9 mouse cellular contexts compared by ENCODE assay signal in the genomic region with DNA sequence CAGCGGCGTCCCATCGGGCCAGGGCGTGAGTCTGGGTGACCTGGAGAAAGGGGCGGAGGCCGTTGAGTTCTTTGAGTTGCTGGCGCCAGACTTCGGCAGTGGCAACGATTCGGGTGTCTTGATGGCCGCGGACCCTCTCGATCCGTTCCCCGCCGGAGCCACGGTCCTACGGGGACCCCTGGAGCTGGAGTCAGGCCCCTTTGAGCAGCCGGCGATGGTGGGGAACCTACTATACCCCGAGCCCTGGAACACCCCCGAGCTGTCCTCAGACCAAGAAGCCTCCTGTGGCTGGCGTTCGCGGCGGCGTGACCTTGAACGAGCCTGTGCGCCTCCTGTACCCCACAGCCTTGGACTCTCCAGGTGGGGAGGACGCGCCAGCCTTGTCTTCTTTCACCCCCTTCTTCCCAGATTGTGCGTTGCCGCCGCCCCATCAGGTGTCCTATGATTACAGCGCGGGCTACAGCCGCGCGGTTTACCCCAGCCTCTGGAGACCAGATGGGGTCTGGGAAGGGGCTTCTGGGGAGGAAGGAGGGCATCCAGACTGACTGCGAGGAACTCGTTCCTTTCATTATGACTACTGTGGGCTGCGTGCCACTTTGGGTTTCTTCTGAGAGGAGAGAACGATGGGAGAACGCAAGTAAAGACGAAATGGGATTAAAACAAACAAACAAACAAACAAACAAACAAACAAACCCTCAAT. TPM values are rescaled to one million over a fixed set of nuclear protein-coding genes. Genes with fewer than 3 reads are reported as not detected.
A peak's percentile ranks its signal among the peaks of the same experiment; 100 is the strongest.
DNase-seq lines count a peak whose midpoint lies in the region; ATAC-seq and TF ChIP-seq lines count a peak whose summit lies in the region.
"Had no signal": no experiment of that assay in that cellular context is flagged by ENCODE, and none has a peak within 500 bp of the region (broad histone marks: within the 10 kb centered on the region; RNA-seq: fewer than 3 reads in every experiment).

No protein-coding gene starts in this region.

- H3K4me3 ChIP-seq in heart, adult 2 months, result peak overlapping the region; percentile 86
- peak overlapping the region; percentile 27; the same call in 1 of the 2 replicates for H3K4me3 ChIP-seq in G1E (ENCODE audit: low read depth, low read length)
- peak overlapping the region; percentile 62 for H3K4me3 ChIP-seq in embryonic facial prominence, embryonic 15.5 days (replicated peaks)
- H3K4me3 ChIP-seq in intestine, embryonic 14.5 days (ENCODE audit: low read depth, low read length), result peak overlapping the region; percentile 55
- H3K4me3 ChIP-seq in myocyte, result no peak overlapping the region

- ATAC-seq in G1E (ENCODE audit: extremely low read depth, insufficient number of reproducible peaks, low FRiP score, poor library complexity, severe bottlenecking), result no peak
- ATAC-seq in embryonic facial prominence, embryonic 15.5 days (ENCODE audit: insufficient number of reproducible peaks, low FRiP score, low TSS enrichment, low read depth), result no peak
- ATAC-seq in intestine, embryonic 14.5 days (replicated peaks; ENCODE audit: low FRiP score, low TSS enrichment, low read depth), result peak; percentile 47

- peak overlapping the region; percentile 85 for H3K9ac ChIP-seq in heart, adult 2 months (ENCODE audit: low read depth, low read length)
- H3K9ac ChIP-seq in embryonic facial prominence, embryonic 15.5 days, result peak overlapping the region; percentile 48
- peak overlapping the region; percentile 51 for H3K9ac ChIP-seq in intestine, embryonic 14.5 days (ENCODE audit: low read length)

- no peak for TF ChIP-seq EP300 in heart, adult 2 months (IDR thresholded peaks at IDR 0.05; ENCODE audit: insufficient read depth, low read depth, low read length)

- peak overlapping the region; percentile 81 for H3K27ac ChIP-seq in heart, adult 2 months
- H3K27ac ChIP-seq in embryonic facial prominence, embryonic 15.5 days (replicated peaks), result no peak overlapping the region
- H3K27ac ChIP-seq in intestine, embryonic 14.5 days (ENCODE audit: low read depth), result no peak overlapping the region

- peaks cover 16% of the 10 kb centered on the region for H3K9me3 ChIP-seq in G1E (replicated peaks)
- no peaks in the 10 kb centered on the region for H3K9me3 ChIP-seq in embryonic facial prominence, embryonic 15.5 days (replicated peaks)
- H3K9me3 ChIP-seq in intestine, embryonic 14.5 days (ENCODE audit: control insufficient read depth, low read length), result no peaks in the 10 kb centered on the region

- H3K36me3 ChIP-seq in heart, adult 2 months (ENCODE audit: control insufficient read depth, insufficient read depth, low read length), result no peaks in the 10 kb centered on the region; the same call in 1 of the 2 replicates
- H3K36me3 ChIP-seq in G1E (replicated peaks), result no peaks in the 10 kb centered on the region
- H3K36me3 ChIP-seq in embryonic facial prominence, embryonic 15.5 days, result no peaks in the 10 kb centered on the region
- H3K36me3 ChIP-seq in intestine, embryonic 14.5 days (ENCODE audit: control insufficient read depth, insufficient read depth, low read length), result no peaks in the 10 kb centered on the region
- H3K36me3 ChIP-seq in myocyte (ENCODE audit: control insufficient read depth, insufficient read depth), result no peaks in the 10 kb centered on the region

- peak in 1 of 2 experiments; percentile 55 for DNase-seq in heart, adult 2 months
- no peak for DNase-seq in heart, postnatal 25 days (ENCODE audit: low spot score)
- no peak for DNase-seq in G1E (ENCODE audit: low spot score)
- DNase-seq in intestine, embryonic 14.5 days (ENCODE audit: low spot score), result no peak
- no peak for DNase-seq in layer of hippocampus, postnatal 36 days
- no peak for DNase-seq in left cerebral cortex, postnatal 36 days (ENCODE audit: low spot score in 2 of 2)

- no peaks in the 10 kb centered on the region for H3K79me2 ChIP-seq in heart, adult 2 months (replicated peaks; ENCODE audit: control insufficient read depth, insufficient read depth, low read length)
- no peaks in the 10 kb centered on the region for H3K79me2 ChIP-seq in myocyte (ENCODE audit: control insufficient read depth, insufficient read depth)

- H3K4me1 ChIP-seq in heart, adult 2 months (ENCODE audit: control insufficient read depth, insufficient read depth, low read length), result peaks cover 2% of the 10 kb centered on the region
- no peaks in the 10 kb centered on the region for H3K4me1 ChIP-seq in G1E (ENCODE audit: insufficient read depth, low read depth, low read length)
- peaks cover 17% of the 10 kb centered on the region for H3K4me1 ChIP-seq in embryonic facial prominence, embryonic 15.5 days
- H3K4me1 ChIP-seq in intestine, embryonic 14.5 days (replicated peaks; ENCODE audit: control insufficient read depth, insufficient read depth, low read length), result no peaks in the 10 kb centered on the region

- intact Hi-C loops in heart, adult 2 months (cut with DNase I), result loop anchor here (1.0 to 5.0 kb wide), 2 partner anchors 12 to 74 kb away; no protein-coding TSS in a partner anchor
- intact Hi-C loops in heart, postnatal 25 days (cut with DNase I), result loop anchor here (5.0 kb wide), 1 partner anchor 209 kb away; a partner anchor contains a TSS
- intact Hi-C loops in left cerebral cortex, postnatal 36 days (cut with DNase I), result loop anchor here (1.0 kb wide), 1 partner anchor 74 kb away; no protein-coding TSS in a partner anchor

- WGBS in heart, adult 2 months, result 2% methylated on average over 45 of the region's 45 CpGs
- WGBS in embryonic facial prominence, embryonic 15.5 days, result under 1% methylated on average over 44 of the region's 45 CpGs
- WGBS in intestine, embryonic 14.5 days, result under 1% methylated on average over 45 of the region's 45 CpGs

- peak overlapping the region; percentile 84 for H3K4me2 ChIP-seq in embryonic facial prominence, embryonic 15.5 days (replicated peaks)
- H3K4me2 ChIP-seq in intestine, embryonic 14.5 days (ENCODE audit: low read length), result peak overlapping the region; percentile 61
- H3K4me2 ChIP-seq in myocyte (ENCODE audit: low read depth), result peak overlapping the region; percentile 67

- no peak for TF ChIP-seq POLR2A in heart, adult 2 months (IDR thresholded peaks at IDR 0.05; ENCODE audit: insufficient read depth, low read depth, low read length)
- no peak for TF ChIP-seq POLR2A in myocyte (IDR thresholded peaks at IDR 0.05; ENCODE audit: insufficient read length, low read depth)

- H3ac ChIP-seq in myocyte (ENCODE audit: control insufficient read depth, insufficient read length), result peak overlapping the region; percentile 14

- H3K27me3 ChIP-seq in heart, adult 2 months (ENCODE audit: control insufficient read depth, insufficient read depth, low read length), result 0 out of 2 replicates have a peak, but pooled peaks cover 2% of the 10 kb centered on the region
- H3K27me3 ChIP-seq in G1E (ENCODE audit: insufficient read depth, low read length), result no peaks in the 10 kb centered on the region
- H3K27me3 ChIP-seq in embryonic facial prominence, embryonic 15.5 days, result peaks cover 7% of the 10 kb centered on the region; the same call in 1 of the 2 replicates
- H3K27me3 ChIP-seq in intestine, embryonic 14.5 days (replicated peaks; ENCODE audit: control insufficient read depth, insufficient read depth, low read length), result 0 out of 2 replicates have a peak, but pooled peaks cover 12% of the 10 kb centered on the region
- peaks cover 17% of the 10 kb centered on the region for H3K27me3 ChIP-seq in myocyte (ENCODE audit: control insufficient read depth, insufficient read depth, insufficient read length)

- TF ChIP-seq CTCF in heart, adult 2 months (IDR thresholded peaks at IDR 0.05), result no peak
- TF ChIP-seq CTCF in G1E (IDR thresholded peaks at IDR 0.05; ENCODE audit: low read depth, low read length), result no peak

TF ChIP-seq in myocyte, 11 proteins besides CTCF, POLR2A, EP300 and RAD21:
- TF ChIP-seq MYOG (IDR thresholded peaks at IDR 0.05; ENCODE audit: control insufficient read depth in 1 of 3, insufficient read depth in 1 of 3, insufficient read length in 2 of 3, low read depth in 2 of 3) (no peak), REST (IDR thresholded peaks at IDR 0.05; ENCODE audit: insufficient read depth, insufficient read length) (no peak), MYOD1 (IDR thresholded peaks at IDR 0.05; ENCODE audit: control insufficient read depth in 1 of 3, insufficient read length in 2 of 3, low read depth in 2 of 3) (no peak), TCF12 (IDR thresholded peaks at IDR 0.05; ENCODE audit: insufficient read depth, poor library complexity, severe bottlenecking) (no peak), TCF3 (IDR thresholded peaks at IDR 0.05; ENCODE audit: insufficient read length, low read depth) (no peak), E2F4 (IDR thresholded peaks at IDR 0.05; ENCODE audit: insufficient read depth) (no peak), MAX (IDR thresholded peaks at IDR 0.05; ENCODE audit: low read depth) (no peak), USF1 (IDR thresholded peaks at IDR 0.05; ENCODE audit: low read depth) (no peak), SRF (IDR thresholded peaks at IDR 0.05; ENCODE audit: control insufficient read depth, insufficient read length, low read depth) (no peak), POLR2AphosphoS2 (IDR thresholded peaks at IDR 0.05; ENCODE audit: insufficient read length, low read depth) (no peak), CEBPB (IDR thresholded peaks at IDR 0.05; ENCODE audit: insufficient read depth, poor library complexity, severe bottlenecking) (no peak)

RNA-seq across cellular contexts. Expression of a gene that starts 1.2 kb away (rescaled TPM):
- total RNA-seq in heart, adult 2 months (2021), result 1 to 10 TPM; 4.4 to 5.0 TPM
- 1.3 and 1.4 TPM in 2 replicates for polyA plus RNA-seq in heart, adult 2 months (2012; rRNA removed)
- total RNA-seq in heart, postnatal 25 days (2021), result 1 to 10 TPM; 5.0 to 5.5 TPM
- total RNA-seq in G1E (2014; fragmentation: Nextera tagmentation) (not detected in 2 replicates), G1E (2017) (0.11 TPM in 1 of 2 replicates, not detected in the other)
- polyA plus RNA-seq in G1E (2012) (not detected in 2 replicates), myocyte (2012; fragmentation: generic; extraction: Trizol) (0.04 TPM)
- 8.2 and 8.5 TPM in 2 replicates for polyA plus RNA-seq in embryonic facial prominence, embryonic 15.5 days (2015; fragmentation: Nextera tagmentation; extraction: Ambion mirVana)
- polyA plus RNA-seq in intestine, embryonic 14.5 days (2014; fragmentation: Nextera tagmentation; extraction: Ambion mirVana), result 4.6 and 5.1 TPM in 2 replicates
- total RNA-seq in layer of hippocampus, postnatal 36 days (2021), result 10 to 100 TPM; 20.6 to 21.5 TPM
- total RNA-seq in left cerebral cortex, postnatal 36 days (2021), result 10 to 100 TPM; 18.5 to 21.2 TPM
- total RNA-seq: MEL had no signal

Comparison
In these comparisons a context has a peak if more than half of its experiments do, and no peak if none do; other contexts are left out.
1. RNA of a gene that starts 1.2 kb away (total RNA-seq): 20.6 to 21.5 TPM in layer of hippocampus, postnatal 36 days, 18.5 to 21.2 TPM in left cerebral cortex, postnatal 36 days, 5.0 to 5.5 TPM in heart, postnatal 25 days and 4.4 to 5.0 TPM in heart, adult 2 months; 0.11 TPM in G1E; every median in the first group is over 4 times any median in the second.
2. Peak in every context shown above with its lines, with median percentiles within 50 percentile points of each other: H3K9ac ChIP-seq and H3K4me2 ChIP-seq.